Mouse (Mus musculus) kidney, postnatal 14 days (tissue): Measurements from ENCODE around the gene Gsdma2.
"Not testable (repeated sequence)": the region's sequence is repeated elsewhere in the genome, so short reads cannot be mapped to it uniquely, and the experiment has no call there.

ENCODE experiments used
- DNase-seq: peaks from one replicate; pipeline ENCODE4 v3.0.0; 2022; ENCODE audit warnings: mixed read lengths

The Gsdma2 gene

GRCm38 (mm10) chr11:98646459-98646858 is at the start of gene Gsdma2:
Gene Gsdma2, plus strand, starts transcription at chr11:98646759.
- DNase-seq = no peak

- DNase-seq = peak; percentile 58
These were observed 49.2 kb upstream of the Gsdma2 start for GRCm38 (mm10) chr11:98597363-98597762.

- no peak for DNase-seq
These were observed 48.6 kb upstream of the Gsdma2 start, which contains the start of gene Lrrc3c for GRCm38 (mm10) chr11:98597991-98598390. Gene Lrrc3c, plus strand, starts transcription at chr11:98598291.

GRCm38 (mm10) chr11:98598851-98599290 is 47.7 kb upstream of the Gsdma2 start:
- DNase-seq = no peak

- no peak for DNase-seq
These were observed 47.3 kb upstream of the Gsdma2 start for GRCm38 (mm10) chr11:98599291-98599690.

- peak; percentile 30 for DNase-seq
These were observed 44.4 kb upstream of the Gsdma2 start for GRCm38 (mm10) chr11:98602090-98602690.

- DNase-seq = no peak
These were observed 42.6 kb upstream of the Gsdma2 start for GRCm38 (mm10) chr11:98603953-98604352.

GRCm38 (mm10) chr11:98604911-98605310 is 41.6 kb upstream of the Gsdma2 start:
- not testable (repeated sequence) for DNase-seq

- DNase-seq = peak; percentile 47
These were observed 39.8 kb upstream of the Gsdma2 start for GRCm38 (mm10) chr11:98606763-98607162.

- DNase-seq = no peak
These were observed 25.8 kb upstream of the Gsdma2 start for GRCm38 (mm10) chr11:98620791-98621190.

- not testable (repeated sequence) for DNase-seq
These were observed 22.6 kb upstream of the Gsdma2 start for GRCm38 (mm10) chr11:98623981-98624380.

- not testable (repeated sequence) for DNase-seq
These were observed 22.2 kb upstream of the Gsdma2 start for GRCm38 (mm10) chr11:98624381-98624780.

- DNase-seq = no peak
These were observed 20.7 kb upstream of the Gsdma2 start, which contains the start of the genes Gm12355 and Gsdma3 for GRCm38 (mm10) chr11:98625611-98626410. Gene Gm12355, minus strand, starts transcription at chr11:98625661. Gene Gsdma3, plus strand, starts transcription at chr11:98626360.

GRCm38 (mm10) chr11:98628706-98629105 is 17.9 kb upstream of the Gsdma2 start:
- no peak for DNase-seq

GRCm38 (mm10) chr11:98630646-98631045 is 15.9 kb upstream of the Gsdma2 start:
- DNase-seq = no peak

GRCm38 (mm10) chr11:98635312-98635970 is 11.1 kb upstream of the Gsdma2 start:
- DNase-seq = peak; percentile 12

GRCm38 (mm10) chr11:98637501-98637900 is 9.1 kb upstream of the Gsdma2 start:
- no peak for DNase-seq

- DNase-seq = no peak
These were observed 6.5 kb upstream of the Gsdma2 start for GRCm38 (mm10) chr11:98640091-98640490.

- DNase-seq = peak; percentile 12
These were observed 1.8 kb upstream of the Gsdma2 start for GRCm38 (mm10) chr11:98644757-98645156.

- peak; percentile 30 for DNase-seq
These were observed 613 bp upstream of the Gsdma2 start for GRCm38 (mm10) chr11:98645946-98646345.

GRCm38 (mm10) chr11:98655076-98655475 is 8.5 kb downstream of the Gsdma2 start:
- peak; percentile 58 for DNase-seq

- DNase-seq = peak; percentile 48
These were observed 14.0 kb downstream of the Gsdma2 start for GRCm38 (mm10) chr11:98660517-98660916.

- DNase-seq = no peak
These were observed 17.5 kb downstream of the Gsdma2 start, which contains the start of gene Gsdma for GRCm38 (mm10) chr11:98664091-98664490. Gene Gsdma, plus strand, starts transcription at chr11:98664351.
